Mouse (Mus musculus): ENCODE results near the gene Ndufs7. TPM values are rescaled to one million over a fixed set of nuclear protein-coding genes. Genes with fewer than 3 reads are reported as not detected.

The Ndufs7 gene
- polyA plus RNA-seq, 1 experiment from 2014 or later, result 260 TPM

DNA sequence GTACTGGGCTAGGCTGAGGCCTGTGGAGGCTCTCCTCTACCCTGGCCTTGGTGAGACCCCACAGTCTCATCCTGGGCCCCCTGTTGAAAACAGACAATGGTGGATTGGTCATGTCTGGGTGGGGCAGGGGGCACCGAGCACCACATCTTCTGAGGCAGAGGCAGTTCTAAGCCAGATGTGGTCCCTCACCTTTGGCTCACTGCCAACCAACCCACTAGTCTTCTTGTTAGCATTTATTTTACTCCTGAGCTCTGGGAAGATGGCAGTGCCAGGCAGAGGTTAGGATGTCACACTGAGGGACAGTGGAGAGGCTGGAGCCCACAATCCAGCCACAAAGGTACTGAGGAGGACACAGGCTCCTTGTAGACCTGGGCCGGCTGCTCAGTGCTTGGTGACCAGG, 9.0 kb downstream of the Ndufs7 start:
- H3K4me1 ChIP-seq, result peaks cover 25% of the 10 kb centered on the region
- no peak overlapping the region for H3K27ac ChIP-seq
- WGBS, result 78% methylated on average over 2 of the region's 2 CpGs
- H3K9ac ChIP-seq, result no peak overlapping the region
- H3K27me3 ChIP-seq, result no peaks in the 10 kb centered on the region
- H3K4me3 ChIP-seq, result no peak overlapping the region
- peaks cover 59% of the 10 kb centered on the region for H3K36me3 ChIP-seq
- H3K9me3 ChIP-seq, result no peaks in the 10 kb centered on the region
- no peak overlapping the region for H3K4me2 ChIP-seq (replicated peaks)
- no peak for ATAC-seq (ENCODE audit: insufficient number of reproducible peaks, insufficient read depth, low FRiP score, low TSS enrichment)

DNA sequence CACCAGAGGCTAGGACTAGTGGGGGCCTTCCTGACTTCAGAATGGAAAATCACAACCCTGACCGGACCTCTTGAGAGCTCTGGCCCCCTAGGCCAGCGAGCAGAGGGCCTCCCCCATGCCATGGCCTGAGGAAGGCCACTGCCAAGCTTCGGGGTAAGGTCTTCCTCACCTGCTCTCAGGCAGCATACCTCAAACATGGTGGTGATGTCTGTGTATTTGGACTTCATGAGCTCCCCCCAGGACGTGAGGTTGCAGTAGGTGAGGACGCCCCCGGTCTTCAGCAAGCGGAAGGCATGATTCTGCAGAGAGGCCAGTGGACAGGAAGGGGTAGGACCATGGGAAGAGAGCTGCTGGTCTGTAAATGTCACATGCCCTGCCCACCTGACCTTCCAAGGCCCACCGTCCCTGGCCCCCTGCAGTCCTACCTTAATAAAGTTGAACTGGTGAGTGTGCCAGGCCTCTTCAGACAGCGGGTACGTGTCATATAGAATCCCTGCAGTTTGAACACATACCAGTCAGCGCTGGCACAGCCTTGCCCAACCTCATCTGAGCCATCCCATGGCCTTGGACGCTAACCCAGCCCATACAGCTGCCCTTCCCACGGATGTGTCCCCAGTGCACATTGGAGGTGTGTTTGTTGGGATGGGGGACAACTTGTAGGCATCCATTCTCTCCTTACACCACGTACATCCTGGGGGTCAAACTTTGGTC, 10.0 kb downstream of the Ndufs7 start:
- ATAC-seq (ENCODE audit: insufficient number of reproducible peaks, insufficient read depth, low FRiP score, low TSS enrichment), result no peak
- 88% methylated on average over 14 of the region's 14 CpGs for WGBS
- H3K27me3 ChIP-seq, result no peaks in the 10 kb centered on the region
- no peak overlapping the region for H3K4me2 ChIP-seq (replicated peaks)
- H3K9ac ChIP-seq, result no peak overlapping the region
- peaks cover 50% of the 10 kb centered on the region for H3K36me3 ChIP-seq
- peaks cover 25% of the 10 kb centered on the region for H3K4me1 ChIP-seq
- H3K9me3 ChIP-seq, result no peaks in the 10 kb centered on the region
- no peak overlapping the region for H3K4me3 ChIP-seq
- no peak overlapping the region for H3K27ac ChIP-seq

DNA sequence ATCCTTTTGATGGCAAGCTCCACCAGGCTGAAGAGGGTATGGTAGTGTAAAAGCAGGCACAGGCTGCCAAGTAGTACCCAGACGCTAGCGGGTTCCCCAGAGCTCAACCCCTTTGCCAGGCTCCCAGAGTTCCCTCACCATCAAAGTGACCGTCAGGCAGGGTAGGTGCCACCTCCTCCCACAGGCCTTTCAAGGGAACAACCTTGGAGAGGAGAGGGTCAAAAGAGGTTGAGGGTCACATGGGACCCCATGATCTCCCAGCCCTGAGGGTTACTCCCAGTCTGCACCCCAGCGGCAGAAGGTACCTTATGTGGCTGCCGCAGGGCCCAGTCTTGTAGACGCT, 10.5 kb downstream of the Ndufs7 start:
- Histone ChIP-seq H3K27me3 (no peaks in the 10 kb centered on the region), H3K4me1 (peaks cover 25% of the 10 kb centered on the region), H3K4me2 (replicated peaks) (peak overlapping the region; percentile 89), H3K4me3 (peak overlapping the region; percentile 57; the same call in 1 of the 2 replicates), H3K27ac (no peak overlapping the region), H3K9me3 (no peaks in the 10 kb centered on the region), H3K36me3 (peaks cover 45% of the 10 kb centered on the region), H3K9ac (0 out of 2 replicates have a peak overlapping the region, but pooled peaks have one; percentile 67)
- WGBS, result 82% methylated on average over 6 of the region's 6 CpGs
- no peak for ATAC-seq (ENCODE audit: insufficient number of reproducible peaks, insufficient read depth, low FRiP score, low TSS enrichment)

DNA sequence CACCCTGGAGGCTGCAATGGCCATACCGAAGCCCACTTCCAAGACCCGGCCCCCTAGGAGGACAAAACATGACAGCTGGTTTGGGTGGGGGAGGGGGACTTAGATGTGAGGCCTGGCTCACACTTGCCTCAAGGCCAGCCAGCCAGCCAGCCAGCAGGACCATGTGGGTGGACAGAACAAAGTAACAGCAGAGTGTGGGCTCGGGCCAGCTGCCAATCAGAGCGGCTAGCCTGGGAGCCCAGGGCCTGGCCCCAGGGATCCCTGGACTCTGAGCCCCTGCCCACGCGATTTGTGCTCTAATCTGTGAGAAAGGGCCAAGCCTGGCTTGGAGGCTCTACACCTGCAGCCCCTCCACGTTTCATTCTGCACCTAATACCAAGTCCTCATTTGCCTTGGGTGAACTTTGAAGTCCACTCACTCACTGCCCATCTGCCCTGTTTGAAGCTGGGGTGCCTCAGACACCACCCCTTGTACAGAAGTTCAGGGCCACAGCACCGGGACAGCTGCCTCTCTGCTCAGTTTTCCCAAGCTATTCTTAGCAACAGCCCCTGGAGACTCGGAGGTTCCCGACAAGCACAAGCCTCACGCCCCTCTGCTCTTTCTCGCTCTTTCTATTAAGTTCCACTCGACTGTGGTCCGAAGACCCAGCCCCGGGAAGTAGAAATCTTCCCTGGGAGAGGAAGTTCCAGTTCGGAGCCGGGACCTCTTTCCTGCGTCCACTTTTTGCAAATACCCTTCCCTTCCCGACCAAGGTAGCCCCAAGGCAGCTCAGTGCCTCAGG, 11.1 kb downstream of the Ndufs7 start:
- Histone ChIP-seq H3K27me3 (no peaks in the 10 kb centered on the region), H3K4me2 (replicated peaks) (peak overlapping the region; percentile 89), H3K27ac (peak overlapping the region; percentile 97), H3K36me3 (peaks cover 39% of the 10 kb centered on the region), H3K4me1 (peaks cover 25% of the 10 kb centered on the region), H3K9ac (peak overlapping the region; percentile 67), H3K4me3 (peak overlapping the region; percentile 57), H3K9me3 (no peaks in the 10 kb centered on the region)
- no peak for ATAC-seq (ENCODE audit: insufficient number of reproducible peaks, insufficient read depth, low FRiP score, low TSS enrichment)
- 8% methylated on average over 19 of the region's 19 CpGs for WGBS

DNA sequence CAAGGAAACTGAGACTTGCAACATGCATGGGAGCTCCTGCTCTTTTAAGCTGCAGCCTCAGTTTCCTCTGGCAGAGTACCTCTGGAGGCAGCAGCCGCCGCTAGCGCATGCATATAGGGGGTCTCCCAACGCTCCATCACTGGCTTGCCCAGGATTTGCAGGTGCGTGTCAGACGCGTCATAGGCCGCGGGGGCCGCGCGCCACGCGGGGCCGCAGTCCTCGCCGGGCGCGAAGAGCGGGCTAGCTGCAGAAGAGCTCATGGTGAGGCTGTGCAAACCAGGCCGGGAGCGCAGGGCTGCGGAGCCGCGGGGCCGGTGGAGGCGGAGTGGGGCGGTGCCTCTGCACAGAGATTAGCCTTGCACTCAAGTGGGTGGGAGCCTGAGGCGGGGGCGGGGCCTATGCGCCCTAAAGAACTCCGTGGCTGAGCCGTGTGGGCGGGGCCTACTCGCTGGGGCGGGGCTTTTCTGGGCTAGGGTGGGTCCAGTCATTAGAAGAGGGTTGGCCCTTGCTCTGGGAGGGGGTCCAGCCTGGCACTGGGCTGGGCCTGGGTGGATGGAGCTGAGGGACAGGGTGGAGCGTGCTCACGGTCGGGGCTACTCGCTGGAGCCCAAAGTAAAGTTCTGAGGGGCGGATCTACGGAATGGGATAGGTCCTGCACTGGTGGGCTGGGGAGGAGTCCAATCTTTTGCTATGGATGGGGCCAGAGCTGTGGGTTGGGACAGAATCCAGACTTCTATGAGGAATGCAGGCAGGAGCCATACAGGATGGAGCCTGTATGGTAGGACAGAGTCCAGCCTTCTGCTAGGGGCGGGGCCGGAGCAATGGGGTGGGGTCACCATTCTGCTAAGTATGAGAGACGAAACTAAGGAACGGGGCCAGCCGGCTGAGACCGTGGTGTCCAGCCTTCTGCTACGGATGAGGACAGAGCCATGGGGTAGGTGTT, 12.0 kb downstream of the Ndufs7 start, which contains the start of the genes Gamt and Dazap1:
Gene Gamt, minus strand, starts transcription at position 371 of the 943 bp plus-strand sequence.
Gene Dazap1, plus strand, starts transcription at position 845 of the 943 bp plus-strand sequence.
- Histone ChIP-seq H3K27ac (peak within 1 kb of the TSS; percentile 97), H3K9ac (peak within 1 kb of the TSS; percentile 67), H3K4me2 (replicated peaks) (peak within 1 kb of the TSS; percentile 89), H3K4me1 (peaks cover 29% of the 10 kb centered on the region), H3K9me3 (no peaks in the 10 kb centered on the region), H3K36me3 (peaks cover 30% of the 10 kb centered on the region), H3K27me3 (no peaks in the 10 kb centered on the region), H3K4me3 (peak within 1 kb of the TSS; percentile 57)
- WGBS, result under 1% methylated on average over 49 of the region's 49 CpGs
- peak; percentile 90 for ATAC-seq (ENCODE audit: insufficient number of reproducible peaks, insufficient read depth, low FRiP score, low TSS enrichment)

DNA sequence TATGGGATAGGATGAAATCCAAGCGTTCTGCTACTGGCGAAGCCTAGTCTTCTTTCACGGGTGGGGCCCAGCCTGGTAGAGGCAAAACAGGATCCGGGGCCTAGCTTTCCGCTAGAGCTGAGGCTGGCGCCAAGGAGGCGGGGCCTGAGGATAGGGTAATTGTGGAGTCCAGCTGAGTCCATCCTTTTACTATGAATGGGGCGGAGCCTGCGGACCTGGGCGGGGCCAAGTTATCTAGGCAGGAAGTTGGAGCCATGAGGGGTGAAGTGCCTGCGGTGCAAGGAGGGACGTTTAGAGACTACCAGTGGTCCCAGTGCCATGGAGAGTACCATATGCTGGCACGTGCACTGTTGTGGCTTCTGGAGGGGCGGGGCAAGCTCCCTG, 12.7 kb downstream of the Ndufs7 start:
- 1% methylated on average over 14 of the region's 14 CpGs for WGBS
- no peaks in the 10 kb centered on the region for H3K9me3 ChIP-seq
- H3K4me1 ChIP-seq, result peaks cover 36% of the 10 kb centered on the region
- peak; percentile 50 for ATAC-seq (ENCODE audit: insufficient number of reproducible peaks, insufficient read depth, low FRiP score, low TSS enrichment)
- H3K4me3 ChIP-seq, result peak overlapping the region; percentile 57
- H3K9ac ChIP-seq, result peak overlapping the region; percentile 67; the same call in 1 of the 2 replicates
- peaks cover 24% of the 10 kb centered on the region for H3K36me3 ChIP-seq
- no peaks in the 10 kb centered on the region for H3K27me3 ChIP-seq
- peak overlapping the region; percentile 89 for H3K4me2 ChIP-seq (replicated peaks)
- H3K27ac ChIP-seq, result peak overlapping the region; percentile 97

DNA sequence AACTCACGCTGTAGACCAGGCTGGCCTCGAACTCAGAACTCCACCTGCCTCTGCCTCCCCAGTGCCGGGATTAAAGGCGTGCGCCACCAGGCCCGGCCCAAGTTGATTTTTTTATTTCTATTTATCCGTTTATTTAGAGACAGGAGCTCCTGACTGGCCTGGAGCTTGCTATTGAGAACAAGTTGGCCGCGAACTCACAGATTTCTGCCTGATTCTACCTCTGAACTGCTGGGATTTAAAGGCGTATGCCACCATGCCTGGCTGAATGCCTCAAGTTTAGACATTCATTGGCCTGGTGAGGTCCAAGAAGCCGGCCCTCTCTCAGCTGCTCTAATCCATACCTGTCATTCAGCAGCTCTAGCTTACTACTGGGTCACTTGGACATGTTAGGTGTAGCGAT, 13.2 kb downstream of the Ndufs7 start:
- peak overlapping the region; percentile 57; the same call in 1 of the 2 replicates for H3K4me3 ChIP-seq
- no peaks in the 10 kb centered on the region for H3K27me3 ChIP-seq
- WGBS, result 72% methylated on average over 12 of the region's 12 CpGs
- H3K9ac ChIP-seq, result no peak overlapping the region
- H3K4me2 ChIP-seq (replicated peaks), result peak overlapping the region; percentile 89
- H3K4me1 ChIP-seq, result peaks cover 42% of the 10 kb centered on the region
- H3K9me3 ChIP-seq, result no peaks in the 10 kb centered on the region
- H3K36me3 ChIP-seq, result peaks cover 19% of the 10 kb centered on the region
- H3K27ac ChIP-seq, result peak overlapping the region; percentile 97; the same call in 1 of the 2 replicates
- ATAC-seq (ENCODE audit: insufficient number of reproducible peaks, insufficient read depth, low FRiP score, low TSS enrichment), result no peak

DNA sequence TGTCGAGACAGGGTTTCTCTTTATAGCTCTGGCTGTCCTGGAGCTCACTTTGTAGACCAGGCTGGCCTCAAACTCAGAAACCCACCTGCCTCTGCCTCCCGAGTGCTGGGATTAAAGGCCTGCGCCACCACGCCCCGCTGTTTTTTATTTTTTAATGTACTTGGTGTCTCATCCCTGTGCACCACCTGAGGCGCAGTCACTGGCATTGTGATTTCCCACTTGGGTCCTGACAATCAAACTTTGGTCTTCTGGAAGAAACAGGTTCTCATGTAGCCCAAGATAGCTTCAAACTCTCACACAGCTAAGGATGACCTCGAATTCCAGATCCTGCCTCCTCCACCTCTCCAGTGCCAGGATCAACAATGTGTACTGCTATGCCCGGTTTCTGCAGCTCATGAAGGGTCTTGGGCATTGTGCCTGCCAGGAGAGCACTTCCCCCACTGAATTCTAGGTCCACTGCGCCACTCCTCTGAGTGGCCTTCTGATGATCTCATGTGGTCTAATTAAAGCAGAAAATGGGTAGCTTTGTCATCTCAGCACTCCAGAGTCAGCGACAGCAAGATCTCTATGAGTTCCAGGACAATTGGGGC, 13.9 kb downstream of the Ndufs7 start:
- Histone ChIP-seq H3K4me1 (peaks cover 49% of the 10 kb centered on the region), H3K9ac (no peak overlapping the region), H3K27ac (no peak overlapping the region), H3K9me3 (no peaks in the 10 kb centered on the region), H3K27me3 (no peaks in the 10 kb centered on the region), H3K4me2 (replicated peaks) (no peak overlapping the region), H3K36me3 (peaks cover 19% of the 10 kb centered on the region), H3K4me3 (no peak overlapping the region)
- no peak for ATAC-seq (ENCODE audit: insufficient number of reproducible peaks, insufficient read depth, low FRiP score, low TSS enrichment)
- 91% methylated on average over 10 of the region's 10 CpGs for WGBS

DNA sequence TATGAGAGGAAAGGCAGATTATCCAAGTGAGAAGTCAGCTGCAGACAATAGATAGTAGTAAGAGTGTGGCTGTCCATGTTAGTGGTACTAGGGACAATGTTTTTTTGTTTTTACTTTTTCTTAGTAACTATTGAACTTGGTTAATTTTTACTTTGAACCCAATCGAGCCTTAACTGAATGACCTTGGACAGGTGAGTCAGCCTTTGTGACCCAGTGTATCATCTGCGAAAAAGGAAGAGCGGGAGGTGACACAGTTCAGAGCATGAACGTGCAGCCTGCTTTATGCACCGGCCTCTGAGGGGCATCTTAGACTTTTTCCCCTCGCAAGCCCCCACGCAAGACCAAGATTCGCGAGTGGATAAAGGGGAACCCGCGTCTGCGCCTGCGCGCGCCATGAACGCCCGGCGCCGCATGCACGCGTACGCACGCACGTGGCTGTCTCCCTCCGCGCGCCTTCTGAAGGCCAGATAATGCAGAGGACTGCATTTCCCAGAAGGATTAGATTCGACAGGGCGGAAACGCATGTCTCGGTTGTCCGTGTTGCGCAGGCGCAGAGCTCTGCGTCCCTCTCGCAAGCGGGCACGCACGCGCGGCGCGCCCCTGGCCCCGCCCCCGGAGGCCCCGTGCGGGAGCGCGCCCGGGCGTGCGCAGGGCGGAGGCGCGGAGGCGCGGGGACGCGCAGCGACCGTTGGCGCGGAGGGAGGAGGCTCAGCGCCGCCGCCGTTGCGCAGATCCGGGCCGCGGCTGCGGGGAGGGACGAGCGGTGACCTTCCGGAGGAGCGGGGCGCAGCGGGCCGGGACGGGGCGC, 15.6 kb downstream of the Ndufs7 start:
- H3K36me3 ChIP-seq, result peaks cover 17% of the 10 kb centered on the region
- peaks cover 52% of the 10 kb centered on the region for H3K4me1 ChIP-seq
- H3K4me3 ChIP-seq, result peak overlapping the region; percentile 92
- 0 out of 2 replicates have a peak, but pooled peaks have one; percentile 11 for ATAC-seq (ENCODE audit: insufficient number of reproducible peaks, insufficient read depth, low FRiP score, low TSS enrichment)
- peak overlapping the region; percentile 76 for H3K27ac ChIP-seq
- no peaks in the 10 kb centered on the region for H3K27me3 ChIP-seq
- peak overlapping the region; percentile 76 for H3K4me2 ChIP-seq (replicated peaks)
- WGBS, result 2% methylated on average over 76 of the region's 81 CpGs
- H3K9me3 ChIP-seq, result no peaks in the 10 kb centered on the region
- H3K9ac ChIP-seq, result peak overlapping the region; percentile 97

DNA sequence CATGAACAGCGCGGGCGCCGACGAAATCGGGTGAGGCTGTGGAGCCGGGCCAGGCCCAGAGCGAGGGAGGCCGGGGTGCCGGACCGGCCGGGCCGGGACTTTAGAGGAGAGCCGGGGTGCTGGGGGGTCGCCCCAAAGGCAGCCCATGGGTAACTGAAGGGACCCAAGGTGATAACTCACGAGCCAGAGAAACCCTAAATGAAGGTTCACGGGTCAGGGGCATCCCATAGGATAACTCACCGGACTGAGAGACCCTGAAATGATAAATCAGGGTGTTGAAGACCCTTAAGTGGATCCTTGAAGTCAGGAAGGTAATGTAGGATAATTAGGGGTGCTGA, 16.2 kb downstream of the Ndufs7 start:
- peak overlapping the region; percentile 76 for H3K27ac ChIP-seq
- H3K36me3 ChIP-seq, result peaks cover 22% of the 10 kb centered on the region
- ATAC-seq (ENCODE audit: insufficient number of reproducible peaks, insufficient read depth, low FRiP score, low TSS enrichment), result no peak
- no peaks in the 10 kb centered on the region for H3K9me3 ChIP-seq
- WGBS, result under 1% methylated on average over 18 of the region's 18 CpGs
- peak overlapping the region; percentile 97 for H3K9ac ChIP-seq
- no peaks in the 10 kb centered on the region for H3K27me3 ChIP-seq
- H3K4me2 ChIP-seq (replicated peaks), result peak overlapping the region; percentile 76
- H3K4me3 ChIP-seq, result peak overlapping the region; percentile 92
- peaks cover 50% of the 10 kb centered on the region for H3K4me1 ChIP-seq
